Mouse (Mus musculus) CD4-positive, CD25-positive, alpha-beta regulatory T cell, adult 4 months (primary cell): ENCODE data around the gene Foxq1. TPM values are rescaled to one million over a fixed set of nuclear protein-coding genes. Genes with fewer than 3 reads are reported as not detected.
A peak's percentile ranks its signal among the peaks of the same experiment; 100 is the strongest.

Experiments used
- ATAC-seq: one replicate; pipeline ENCODE4 v1.8.0; 2017
- polyA plus RNA-seq, 2 experiments: library from polyadenylated mRNA; unstranded; fragments of 100-300 nt; shearing (Covaris generic); gene quantifications; one replicate each; pipeline ENCODE4 v1.2.1; 2017

Gene Foxq1
- not detected for polyA plus RNA-seq

DNA sequence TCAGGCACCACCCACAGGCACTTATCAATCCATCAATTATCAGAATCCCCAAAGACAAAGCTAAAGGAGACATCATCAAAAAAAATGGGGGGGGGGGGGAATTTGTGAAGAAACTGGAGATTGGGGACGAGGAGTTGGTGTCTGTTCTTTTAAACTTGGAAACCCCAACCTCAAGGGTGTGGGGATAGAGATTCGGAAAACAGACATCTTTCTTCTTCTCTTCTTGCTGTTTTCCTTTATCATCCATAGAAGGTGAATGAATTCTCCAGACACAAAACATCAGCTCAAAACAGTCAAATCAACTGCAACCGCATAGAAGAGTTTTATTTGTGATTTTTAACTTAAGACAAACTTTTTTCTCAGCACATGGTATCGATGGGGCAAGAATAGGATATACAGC, at the start of gene Foxq1:
TSS of gene Foxq1 (plus strand) at position 301 of the 400 bp plus-strand sequence.
- no peak for ATAC-seq

DNA sequence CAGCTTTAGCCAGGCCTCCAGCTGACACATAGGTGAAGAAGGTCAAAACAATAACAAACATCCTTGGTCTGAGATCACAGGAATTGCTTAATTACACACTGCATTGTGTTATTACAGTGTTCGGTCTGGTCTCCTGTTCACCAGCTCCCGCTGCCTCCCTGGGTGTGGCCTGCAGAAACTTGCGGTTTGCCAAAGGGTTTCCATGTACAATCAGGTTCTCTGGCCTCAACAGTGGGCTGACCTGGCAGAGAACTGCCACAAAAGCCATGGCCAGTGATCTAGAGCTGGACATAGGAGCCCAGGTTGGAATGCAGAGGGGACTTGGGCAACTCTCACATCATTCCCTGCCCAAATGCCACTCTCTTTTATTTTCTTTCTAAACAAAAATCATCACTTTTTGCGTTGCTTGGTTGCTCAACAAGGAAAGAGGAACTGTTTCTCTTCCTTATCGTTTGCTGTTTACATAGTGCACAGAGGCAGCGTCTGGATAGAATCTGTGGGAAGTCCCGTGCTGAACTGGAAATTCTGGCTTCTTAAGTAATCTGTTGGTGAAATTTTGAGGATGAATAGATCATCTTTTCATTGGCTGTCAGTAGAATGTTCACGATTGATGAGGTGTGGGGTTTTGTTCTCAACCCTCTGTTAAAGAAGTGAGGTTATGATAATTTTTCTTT, 49.3 kb upstream of the Foxq1 start:
- no peak for ATAC-seq

DNA sequence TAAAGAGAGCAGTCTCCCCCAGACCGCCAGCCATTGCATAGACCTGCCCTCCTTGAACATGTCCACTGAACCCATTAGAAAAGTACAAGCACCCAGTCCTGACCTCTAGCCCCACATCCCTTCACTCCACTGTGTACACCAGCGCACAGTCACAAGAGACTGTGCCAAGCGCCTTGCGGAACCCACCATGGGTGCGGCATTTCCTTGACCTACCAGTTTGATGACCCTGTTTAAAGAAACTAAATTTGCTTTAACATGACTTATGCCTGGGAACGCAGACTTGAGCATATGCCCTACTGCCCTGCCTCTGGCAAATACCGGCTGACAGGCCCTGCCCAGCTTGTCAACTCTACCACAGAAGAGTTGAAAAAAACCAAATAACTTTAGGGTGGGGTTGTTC, 40.7 kb upstream of the Foxq1 start:
- ATAC-seq, result no peak

DNA sequence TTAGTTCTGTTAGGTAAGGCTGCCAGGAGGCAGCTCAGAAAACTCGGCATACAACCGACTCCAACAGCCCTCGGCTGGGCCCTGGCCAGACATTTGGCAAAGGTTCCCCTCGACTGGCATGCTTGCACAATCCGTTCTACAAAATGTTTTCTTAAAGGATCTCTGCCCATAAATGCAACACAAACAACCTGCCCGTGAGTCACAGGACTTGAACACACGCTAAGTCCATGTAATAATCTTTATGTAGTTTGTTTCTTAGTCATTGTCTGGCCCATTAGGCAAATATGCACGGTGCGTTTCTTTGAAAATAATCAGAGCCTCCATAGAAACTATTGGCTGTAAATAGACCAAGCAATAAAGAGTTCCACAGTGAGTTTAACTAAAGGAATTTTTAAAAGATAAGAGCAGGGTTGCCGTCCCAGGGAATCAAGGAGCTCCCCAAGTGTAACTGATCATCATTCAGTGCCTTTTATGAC, 37.5 kb upstream of the Foxq1 start:
- ATAC-seq, result no peak

DNA sequence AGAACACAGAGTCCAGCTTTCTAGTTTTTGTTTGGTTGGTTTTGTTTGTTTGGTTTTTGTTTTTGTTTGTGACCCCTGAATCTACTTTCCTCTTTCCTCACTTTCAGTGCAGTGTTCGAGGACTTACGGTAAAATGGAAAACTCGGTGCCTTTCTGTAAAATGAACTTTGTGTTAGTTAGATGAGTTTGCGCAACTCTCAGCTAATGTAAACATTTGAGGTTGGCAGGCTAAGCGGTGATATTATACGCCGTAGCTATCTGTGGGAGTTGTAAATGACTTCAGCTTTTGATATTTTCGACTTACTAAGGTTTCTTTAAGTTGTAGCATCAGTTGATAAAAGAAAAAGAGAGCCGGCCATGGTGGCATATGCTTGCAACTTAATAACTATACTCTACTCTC, 37.0 kb upstream of the Foxq1 start:
- ATAC-seq, result no peak

DNA sequence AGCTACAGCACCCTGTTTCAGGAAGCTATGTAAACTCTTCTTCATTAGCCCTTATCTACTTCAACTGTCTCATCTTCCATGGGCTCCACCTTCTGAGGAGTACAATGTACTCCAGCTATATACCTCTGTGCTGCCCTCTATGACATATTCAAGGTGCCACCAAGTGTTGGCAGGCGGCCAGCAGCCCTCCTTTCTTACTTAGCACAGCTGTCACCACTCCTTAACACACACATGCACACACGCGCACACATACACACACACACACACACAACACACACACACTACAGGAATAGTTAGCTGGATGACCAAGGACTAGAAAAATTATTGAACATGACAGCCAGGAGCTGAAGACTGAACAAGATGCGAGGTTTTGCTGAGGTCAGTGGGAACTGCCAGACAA, 31.0 kb upstream of the Foxq1 start:
- ATAC-seq, result no peak

DNA sequence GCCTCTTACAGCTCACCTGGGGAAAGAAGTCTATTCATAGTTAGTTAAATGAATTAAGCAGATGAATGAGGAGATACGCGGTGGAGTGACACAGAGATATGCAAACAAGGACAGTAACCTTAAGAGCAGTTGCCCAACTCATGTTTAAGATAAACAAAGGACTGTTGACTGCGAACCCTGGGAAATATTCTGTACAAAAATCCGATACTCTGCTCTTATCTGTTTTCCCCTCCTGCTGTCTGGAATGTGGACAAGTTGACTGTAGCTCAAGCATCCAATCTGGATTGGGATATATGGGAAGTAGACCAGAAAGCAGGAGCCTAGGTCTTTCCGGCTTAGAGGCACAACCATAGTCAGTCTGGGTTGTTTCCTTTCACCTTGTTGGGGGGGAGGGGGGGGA, 24.7 kb upstream of the Foxq1 start:
- ATAC-seq, result no peak

DNA sequence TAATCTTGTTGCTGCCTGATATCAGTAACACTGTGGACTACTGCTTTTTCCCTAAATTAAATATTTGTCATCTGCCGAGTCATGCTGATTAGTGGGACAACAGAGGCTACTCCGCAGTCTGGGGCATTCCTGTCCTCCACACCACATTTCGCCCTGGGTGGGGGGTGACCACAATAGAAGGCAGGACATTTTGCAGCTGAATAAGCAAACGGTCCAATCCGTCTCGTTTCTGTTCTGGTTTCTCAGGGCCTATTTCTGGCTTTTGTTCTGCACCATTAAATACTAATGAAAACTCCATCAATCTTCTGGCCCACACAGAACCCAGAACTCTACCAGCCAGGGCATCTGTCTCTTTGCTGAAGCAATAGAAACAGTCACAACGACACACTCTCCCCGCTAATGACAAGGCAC, 24.3 kb upstream of the Foxq1 start:
- no peak for ATAC-seq

DNA sequence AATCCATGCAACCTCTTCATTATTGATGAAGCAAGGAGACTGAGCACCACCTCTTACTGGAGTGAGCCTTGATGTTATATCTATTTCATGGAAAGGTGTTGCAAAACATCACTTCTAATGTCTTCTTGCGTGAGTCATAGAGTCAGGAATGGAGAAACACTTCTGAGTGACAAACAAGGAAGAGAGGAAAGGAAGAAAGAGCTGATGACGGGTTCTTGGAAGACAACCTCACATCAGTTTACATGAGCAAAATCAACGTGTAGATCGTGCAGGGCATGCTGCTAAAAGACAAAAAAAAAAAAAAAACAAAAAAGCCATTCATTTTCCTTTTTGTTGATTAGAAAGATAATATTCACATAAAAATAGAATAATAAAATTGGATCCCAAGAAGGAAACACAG, 21.2 kb upstream of the Foxq1 start:
- no peak for ATAC-seq

DNA sequence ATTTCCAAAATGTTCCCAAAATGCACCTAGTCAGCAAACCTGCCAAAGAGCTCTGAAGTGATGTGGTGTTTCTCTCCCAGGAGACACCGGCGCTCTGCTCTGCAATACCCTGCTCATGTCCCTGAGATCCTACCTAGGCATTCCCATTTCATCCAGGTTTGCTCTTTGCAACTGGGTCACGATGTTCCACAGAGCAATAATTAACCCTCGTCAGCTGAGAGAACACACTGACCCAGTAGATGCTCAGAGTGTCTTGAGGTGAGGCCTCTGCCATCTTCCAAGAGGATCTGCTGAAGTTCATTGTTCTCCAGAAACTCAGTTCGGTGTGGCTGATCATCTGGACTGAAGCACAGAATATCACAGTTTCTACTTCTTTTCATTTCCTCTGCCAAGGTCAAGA, 12.9 kb upstream of the Foxq1 start:
- no peak for ATAC-seq

DNA sequence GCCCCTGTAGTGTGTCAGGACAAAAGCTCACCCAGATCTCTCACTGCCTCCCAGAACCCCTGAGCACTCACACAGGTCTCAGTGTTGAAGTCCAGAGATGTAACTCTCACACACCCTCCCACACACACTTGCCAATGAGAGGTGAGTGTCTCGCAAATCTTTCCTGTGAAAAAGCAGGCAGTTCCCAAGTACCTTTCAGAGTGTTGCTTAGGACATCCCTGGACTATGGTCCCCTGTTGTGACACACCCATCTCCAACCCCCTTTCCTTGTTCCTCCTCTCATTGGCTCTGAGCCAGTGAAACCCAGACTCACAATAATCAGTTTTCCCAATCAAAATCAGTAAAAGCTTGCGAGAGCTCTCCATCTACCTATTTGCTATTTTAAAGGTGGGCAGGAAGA, 9.2 kb upstream of the Foxq1 start:
- no peak for ATAC-seq

DNA sequence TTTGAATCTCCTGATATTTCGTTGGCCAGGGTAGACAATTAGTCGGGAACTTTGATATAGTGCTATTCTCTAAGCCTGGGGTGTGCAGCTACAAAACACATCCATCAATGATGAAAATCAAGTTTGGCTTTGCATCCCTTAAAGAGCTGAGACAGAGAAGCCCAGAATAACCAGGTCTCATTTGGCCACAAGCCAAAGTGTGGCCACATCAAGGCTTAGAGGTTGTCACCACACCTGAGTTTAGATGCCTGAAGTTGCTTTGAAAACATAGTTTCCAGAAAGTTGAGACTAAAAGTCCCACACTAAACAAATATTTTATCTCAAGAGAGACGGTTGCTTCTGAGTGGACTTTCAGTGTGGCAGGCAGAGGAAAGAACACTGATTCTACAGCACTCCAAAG, 8.7 kb upstream of the Foxq1 start:
- no peak for ATAC-seq

DNA sequence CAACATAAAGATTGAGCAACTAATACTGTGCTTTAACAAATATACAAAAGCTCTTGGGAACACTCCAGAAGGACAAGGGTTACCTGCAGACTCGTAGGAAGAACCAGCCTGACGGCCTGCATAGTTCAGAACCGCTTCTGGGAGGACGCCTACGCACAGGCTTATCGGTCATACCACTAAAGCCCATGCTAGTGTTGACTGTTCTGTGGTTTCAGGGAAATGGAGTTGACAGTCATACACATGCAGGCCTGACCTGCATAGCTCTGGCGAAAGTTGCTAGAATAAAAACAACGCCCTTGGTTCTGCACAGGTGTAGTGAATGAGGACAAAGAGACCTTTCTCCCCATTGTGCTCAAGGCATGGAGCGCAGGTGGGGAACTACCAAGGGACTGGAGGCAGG, 8.3 kb upstream of the Foxq1 start:
- ATAC-seq, result no peak

DNA sequence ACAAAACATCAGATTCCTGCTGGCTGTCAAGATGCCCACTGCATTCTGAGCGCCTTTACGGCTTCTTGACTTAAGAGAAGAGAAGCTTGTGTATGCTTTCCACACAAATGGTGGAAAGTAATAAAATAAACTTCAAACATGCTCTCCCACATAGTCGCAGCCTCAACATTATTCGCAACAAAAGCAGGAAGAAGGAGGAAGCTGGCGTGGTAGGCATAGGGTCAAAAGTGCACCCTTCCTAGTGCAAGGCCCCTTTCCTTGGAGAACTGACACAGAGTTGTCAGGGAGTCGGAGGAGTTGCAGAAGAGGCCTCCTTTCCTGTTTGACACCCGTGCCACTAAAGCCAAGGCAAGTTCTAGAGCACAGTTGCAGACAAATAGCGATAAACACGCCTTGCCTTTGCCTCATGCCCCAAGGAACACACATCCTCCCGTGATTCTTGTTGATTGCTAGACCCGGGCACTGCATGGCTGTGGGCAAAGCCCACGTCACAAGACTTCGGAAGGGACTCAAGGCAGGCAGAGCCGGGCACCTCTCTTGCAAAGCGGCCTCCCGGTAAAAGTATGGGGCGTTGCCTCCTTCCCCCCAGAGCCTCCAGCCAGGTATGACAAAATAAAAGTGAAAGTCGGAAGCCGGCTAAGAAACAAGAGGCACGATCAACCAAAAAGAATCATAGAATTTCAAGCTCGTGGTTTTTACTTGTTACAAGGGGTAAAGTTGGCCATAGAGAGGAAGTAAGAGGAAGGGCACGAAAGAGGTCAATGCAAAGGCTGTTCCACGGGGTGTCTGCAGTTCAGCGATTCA, 1.2 kb downstream of the Foxq1 start:
- ATAC-seq, result no peak

DNA sequence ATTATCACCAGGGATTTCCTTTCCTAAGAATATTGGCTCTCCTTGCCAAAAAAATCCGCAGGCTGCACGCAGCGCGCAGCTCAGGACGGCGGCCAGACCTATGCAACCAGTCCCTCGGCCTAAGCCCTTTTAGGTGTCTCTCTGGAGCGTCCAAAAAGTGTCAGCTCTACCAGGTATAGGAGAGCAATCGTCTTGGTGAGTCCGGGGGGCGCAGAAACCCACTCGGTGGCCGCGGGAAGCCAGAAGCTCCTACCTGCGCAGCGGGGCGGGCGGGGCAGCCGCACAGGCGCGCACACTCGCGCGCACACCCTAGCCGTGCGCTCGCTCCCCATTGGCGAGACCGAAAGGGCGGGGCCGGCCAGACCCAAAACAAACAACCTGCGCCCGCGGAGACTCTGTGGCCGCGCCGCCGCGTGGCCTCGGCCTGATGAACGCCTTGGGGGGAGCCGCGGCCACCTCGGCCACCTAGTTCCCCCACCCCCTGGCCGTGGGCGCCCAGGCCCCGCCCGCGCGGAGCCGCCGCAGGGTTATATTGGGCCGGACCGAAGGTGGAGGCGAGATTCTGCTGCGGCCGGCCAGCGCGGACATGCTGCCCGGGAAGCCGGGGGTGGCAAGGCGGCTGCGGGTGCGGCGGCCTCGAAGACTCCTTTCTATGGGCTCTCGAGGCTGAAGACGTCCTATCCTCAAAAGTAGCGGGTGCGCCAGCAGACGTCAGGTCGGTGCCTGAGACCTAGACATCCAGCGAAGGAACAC, 2.0 kb downstream of the Foxq1 start:
- ATAC-seq, result peak; percentile 54

DNA sequence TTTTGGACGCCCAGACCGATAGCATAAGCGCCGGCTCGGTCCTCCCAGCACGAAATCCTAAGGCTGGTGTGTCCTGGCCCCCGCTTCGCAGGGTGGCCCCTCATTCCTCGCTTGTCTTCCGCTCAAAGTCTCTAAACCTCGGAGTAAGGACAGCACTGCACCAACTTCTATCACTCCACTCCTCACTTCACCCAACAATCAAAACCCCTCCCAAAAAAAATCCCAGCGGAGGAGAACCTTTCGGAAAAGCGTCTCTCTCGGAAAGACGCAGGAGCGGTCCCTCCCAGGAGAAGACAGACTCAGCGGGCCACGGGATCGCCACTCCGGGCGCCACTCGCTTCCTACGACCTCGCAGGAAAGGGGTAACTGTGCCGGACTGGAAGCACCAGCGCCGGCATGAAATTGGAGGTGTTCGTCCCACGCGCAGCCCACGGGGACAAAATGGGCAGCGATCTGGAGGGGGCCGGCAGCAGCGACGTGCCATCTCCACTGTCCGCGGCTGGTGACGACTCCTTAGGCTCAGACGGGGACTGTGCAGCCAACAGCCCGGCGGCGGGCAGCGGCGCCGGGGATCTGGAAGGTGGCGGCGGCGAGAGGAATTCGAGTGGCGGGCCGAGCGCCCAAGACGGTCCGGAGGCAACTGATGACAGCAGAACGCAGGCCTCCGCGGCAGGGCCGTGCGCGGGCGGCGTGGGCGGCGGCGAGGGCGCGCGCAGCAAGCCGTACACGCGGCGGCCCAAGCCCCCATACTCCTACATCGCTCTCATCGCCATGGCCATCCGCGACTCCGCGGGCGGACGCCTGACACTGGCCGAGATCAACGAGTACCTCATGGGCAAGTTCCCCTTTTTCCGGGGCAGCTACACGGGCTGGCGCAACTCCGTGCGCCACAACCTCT, 2.8 kb downstream of the Foxq1 start, which contains the start of gene A530084C06Rik:
TSS of gene A530084C06Rik (minus strand) at position 813 of the 898 bp plus-strand sequence.
- ATAC-seq, result no peak

DNA sequence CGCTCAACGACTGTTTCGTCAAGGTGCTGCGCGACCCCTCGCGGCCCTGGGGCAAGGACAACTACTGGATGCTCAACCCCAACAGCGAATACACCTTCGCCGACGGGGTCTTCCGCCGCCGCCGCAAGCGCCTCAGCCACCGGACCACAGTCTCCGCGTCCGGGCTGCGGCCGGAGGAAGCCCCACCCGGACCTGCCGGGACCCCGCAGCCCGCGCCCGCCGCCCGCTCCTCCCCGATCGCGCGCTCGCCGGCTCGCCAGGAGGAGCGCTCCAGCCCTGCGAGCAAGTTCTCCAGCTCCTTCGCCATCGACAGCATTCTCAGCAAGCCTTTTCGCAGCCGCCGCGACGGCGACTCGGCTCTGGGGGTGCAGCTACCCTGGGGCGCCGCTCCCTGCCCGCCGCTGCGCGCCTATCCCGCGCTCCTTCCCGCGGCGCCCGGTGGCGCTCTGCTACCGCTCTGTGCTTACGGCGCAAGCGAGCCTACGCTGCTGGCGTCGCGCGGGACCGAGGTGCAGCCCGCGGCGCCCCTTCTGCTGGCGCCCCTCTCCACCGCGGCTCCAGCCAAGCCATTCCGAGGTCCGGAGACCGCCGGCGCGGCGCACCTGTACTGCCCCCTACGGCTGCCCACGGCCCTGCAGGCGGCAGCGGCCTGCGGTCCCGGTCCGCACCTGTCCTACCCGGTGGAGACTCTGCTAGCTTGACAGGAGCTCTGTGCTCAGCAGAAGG, 3.6 kb downstream of the Foxq1 start:
- ATAC-seq, result peak; percentile 48

DNA sequence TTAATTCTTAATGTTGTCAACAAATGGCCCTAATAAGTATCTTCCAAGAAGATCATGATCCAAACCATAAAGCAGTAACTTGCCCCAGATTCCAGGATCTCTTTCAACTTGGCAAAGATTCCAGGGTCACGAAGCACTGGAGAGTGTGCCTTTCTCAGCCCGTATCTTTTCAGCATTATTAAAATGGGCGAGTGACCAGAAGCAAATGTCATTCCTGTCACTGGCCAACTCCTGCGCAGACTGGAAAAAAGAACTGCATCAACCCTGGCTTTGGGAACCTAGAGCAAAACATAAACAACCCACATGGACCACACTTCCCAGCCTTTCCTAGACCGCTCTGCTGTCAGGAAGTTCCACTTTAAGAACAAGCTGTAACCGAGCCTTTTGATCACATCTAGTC, 8.5 kb downstream of the Foxq1 start:
- ATAC-seq, result no peak

DNA sequence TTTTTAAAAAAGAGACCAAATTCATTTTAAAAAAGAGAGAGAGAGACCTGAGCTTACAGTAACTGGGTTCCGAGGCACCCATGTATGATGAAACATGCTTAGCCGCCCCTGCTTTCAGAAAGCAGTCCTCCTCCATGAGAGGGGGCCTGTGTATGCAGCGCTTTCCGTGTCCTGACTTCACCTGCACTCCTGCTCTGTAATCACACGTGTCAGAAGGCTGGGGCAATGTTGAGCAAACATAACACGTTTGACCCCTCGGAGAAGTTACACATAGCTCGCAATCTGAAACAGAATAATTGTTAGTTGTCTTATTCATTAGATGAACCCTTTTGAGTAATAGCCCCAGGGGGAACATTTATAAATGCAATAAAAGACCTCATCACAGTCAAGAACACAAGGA, 11.2 kb downstream of the Foxq1 start:
- ATAC-seq, result no peak

DNA sequence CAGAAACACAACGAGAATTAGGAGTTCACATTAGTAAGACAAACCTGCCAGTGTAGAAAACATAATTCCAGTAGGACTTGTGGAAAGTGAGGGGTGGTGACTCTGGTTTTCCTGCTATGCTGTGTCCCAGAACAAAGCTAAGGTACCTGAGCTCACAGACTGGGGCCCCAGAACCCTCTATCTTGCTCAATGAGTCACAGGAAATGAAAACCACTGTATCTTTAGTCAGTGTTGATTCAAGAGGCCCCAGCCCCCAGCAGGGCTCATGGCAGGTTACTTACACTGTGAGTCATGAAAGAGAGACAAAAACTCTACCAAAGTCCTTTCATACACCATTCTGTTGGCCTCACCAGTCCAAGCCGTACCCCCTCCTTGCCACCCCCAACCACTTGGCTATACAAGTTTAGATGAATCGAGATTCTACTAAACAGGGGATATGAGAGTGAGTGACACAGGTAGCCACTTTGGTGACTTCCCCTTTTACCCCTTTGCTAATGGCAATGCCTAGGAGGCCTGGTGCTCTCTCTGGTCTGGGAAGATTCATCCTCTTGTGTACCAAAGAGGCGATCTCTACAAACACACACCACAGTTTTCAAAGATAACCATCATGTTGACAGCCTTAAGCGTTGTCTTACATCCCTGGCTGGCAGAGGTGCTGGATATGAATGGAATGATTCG, 11.8 kb downstream of the Foxq1 start:
- peak; percentile 97 for ATAC-seq
